15 mouse cellular contexts compared by ENCODE assay signal in the genomic region with DNA sequence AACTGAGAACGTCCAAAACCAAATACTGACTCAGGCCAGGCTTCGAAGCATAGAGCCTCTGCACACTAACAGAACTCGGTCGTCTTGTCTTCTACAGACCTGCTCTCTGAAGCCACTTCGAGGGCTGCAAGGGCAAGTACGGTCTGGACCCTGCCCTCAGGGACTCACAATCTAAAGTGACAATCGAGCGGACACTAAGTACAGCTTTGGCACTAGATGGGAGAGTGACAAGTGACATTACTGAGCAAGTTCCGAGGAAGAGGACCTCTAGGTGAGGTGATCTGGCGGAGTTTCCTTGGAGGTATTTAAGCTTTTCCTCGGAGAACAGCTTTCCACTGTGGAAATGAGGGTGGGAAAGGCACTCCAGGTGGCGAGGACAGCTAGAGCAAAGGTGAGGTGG. TPM values are rescaled to one million over a fixed set of nuclear protein-coding genes. Genes with fewer than 3 reads are reported as not detected.
DNase-seq lines count a peak whose midpoint lies in the region; ATAC-seq and TF ChIP-seq lines count a peak whose summit lies in the region.
"Had no signal": no experiment of that assay in that cellular context is flagged by ENCODE, and none has a peak within 500 bp of the region (broad histone marks: within the 10 kb centered on the region; RNA-seq: fewer than 3 reads in every experiment).

No protein-coding gene starts in this region.

- H3K27ac ChIP-seq in forebrain, embryonic 10.5 days: no peak overlapping the region
- H3K27ac ChIP-seq in forebrain, postnatal 0 days (ENCODE audit: low read depth, low read length): no peak overlapping the region
- H3K27ac ChIP-seq in midbrain, embryonic 12.5 days (replicated peaks): no peak overlapping the region
- H3K27ac ChIP-seq in midbrain, embryonic 15.5 days: no peak overlapping the region
- H3K27ac ChIP-seq in limb, embryonic 10.5 days: no peak overlapping the region
- H3K27ac ChIP-seq: limb, embryonic 13.5 days; macrophage had no signal

- H3K27me3 ChIP-seq in forebrain, embryonic 10.5 days (ENCODE audit: poor library complexity, severe bottlenecking): peaks cover 100% of the 10 kb centered on the region
- peaks cover 57% of the 10 kb centered on the region for H3K27me3 ChIP-seq in forebrain, postnatal 0 days (ENCODE audit: insufficient read depth, low read length)
- peaks cover 93% of the 10 kb centered on the region for H3K27me3 ChIP-seq in midbrain, embryonic 12.5 days
- peaks cover 72% of the 10 kb centered on the region for H3K27me3 ChIP-seq in midbrain, embryonic 15.5 days (replicated peaks)
- peaks cover 100% of the 10 kb centered on the region for H3K27me3 ChIP-seq in limb, embryonic 10.5 days (ENCODE audit: low read depth, poor library complexity, severe bottlenecking)

- H3K9me3 ChIP-seq in forebrain, embryonic 10.5 days: no peaks in the 10 kb centered on the region
- H3K9me3 ChIP-seq in forebrain, postnatal 0 days (ENCODE audit: low read length): no peaks in the 10 kb centered on the region
- no peaks in the 10 kb centered on the region for H3K9me3 ChIP-seq in midbrain, embryonic 12.5 days
- H3K9me3 ChIP-seq in midbrain, embryonic 15.5 days: no peaks in the 10 kb centered on the region
- no peaks in the 10 kb centered on the region for H3K9me3 ChIP-seq in limb, embryonic 10.5 days (replicated peaks)
- H3K9me3 ChIP-seq: limb, embryonic 13.5 days had no signal

- 1% methylated on average over 12 of the region's 12 CpGs for WGBS in forebrain, embryonic 10.5 days
- 17% methylated on average over 12 of the region's 12 CpGs for WGBS in forebrain, postnatal 0 days
- 2% methylated on average over 12 of the region's 12 CpGs for WGBS in midbrain, embryonic 12.5 days
- 5% methylated on average over 12 of the region's 12 CpGs for WGBS in midbrain, embryonic 15.5 days
- WGBS in limb, embryonic 10.5 days: 4% methylated on average over 12 of the region's 12 CpGs

- ATAC-seq in forebrain, postnatal 0 days: no peak
- no peak for ATAC-seq in midbrain, embryonic 12.5 days (ENCODE audit: low FRiP score, low read depth)
- no peak for ATAC-seq in midbrain, embryonic 15.5 days (replicated peaks)

- peak overlapping the region; percentile 53; the same call in 1 of the 2 replicates for H3K4me3 ChIP-seq in forebrain, embryonic 10.5 days
- H3K4me3 ChIP-seq in forebrain, postnatal 0 days (ENCODE audit: low read depth, low read length): no peak overlapping the region
- no peak overlapping the region for H3K4me3 ChIP-seq in midbrain, embryonic 12.5 days
- no peak overlapping the region for H3K4me3 ChIP-seq in midbrain, embryonic 15.5 days
- no peak overlapping the region for H3K4me3 ChIP-seq in limb, embryonic 10.5 days

- TF ChIP-seq CTCF in forebrain, postnatal 0 days (IDR thresholded peaks at IDR 0.05; ENCODE audit: low read depth): no peak

- intact Hi-C loops in left cerebral cortex, postnatal 4 days (cut with DNase I): no loop called here

- H3K4me2 ChIP-seq in forebrain, postnatal 0 days (ENCODE audit: low read depth): no peak overlapping the region
- H3K4me2 ChIP-seq in midbrain, embryonic 12.5 days (replicated peaks): peak overlapping the region; percentile 50
- no peak overlapping the region for H3K4me2 ChIP-seq in midbrain, embryonic 15.5 days

- H3K9ac ChIP-seq in forebrain, postnatal 0 days: no peak overlapping the region
- no peak overlapping the region for H3K9ac ChIP-seq in midbrain, embryonic 12.5 days (replicated peaks)
- no peak overlapping the region for H3K9ac ChIP-seq in midbrain, embryonic 15.5 days
- H3K9ac ChIP-seq: limb, embryonic 13.5 days had no signal

- peaks cover 74% of the 10 kb centered on the region for H3K4me1 ChIP-seq in forebrain, embryonic 10.5 days
- H3K4me1 ChIP-seq in forebrain, postnatal 0 days (ENCODE audit: insufficient read depth): peaks cover 3% of the 10 kb centered on the region; the same call in 1 of the 2 replicates
- H3K4me1 ChIP-seq in midbrain, embryonic 12.5 days: peaks cover 51% of the 10 kb centered on the region
- H3K4me1 ChIP-seq in midbrain, embryonic 15.5 days: peaks cover 21% of the 10 kb centered on the region
- peaks cover 53% of the 10 kb centered on the region for H3K4me1 ChIP-seq in limb, embryonic 10.5 days

- H3K36me3 ChIP-seq in forebrain, embryonic 10.5 days (replicated peaks): no peaks in the 10 kb centered on the region
- no peaks in the 10 kb centered on the region for H3K36me3 ChIP-seq in forebrain, postnatal 0 days (ENCODE audit: insufficient read depth)
- no peaks in the 10 kb centered on the region for H3K36me3 ChIP-seq in midbrain, embryonic 12.5 days
- H3K36me3 ChIP-seq in midbrain, embryonic 15.5 days (replicated peaks): no peaks in the 10 kb centered on the region
- H3K36me3 ChIP-seq in limb, embryonic 10.5 days: no peaks in the 10 kb centered on the region
- H3K36me3 ChIP-seq: limb, embryonic 13.5 days had no signal

- DNase-seq in forebrain, embryonic 10.5 days (ENCODE audit: extremely low spot score, low spot score): peak; percentile 36
- DNase-seq in forebrain, postnatal 0 days: no peak
- peak; percentile 51 for DNase-seq in limb, embryonic 10.5 days (ENCODE audit: low spot score)
- DNase-seq in left cerebral cortex, postnatal 4 days: no peak
- no peak for DNase-seq in spleen, adult 12 weeks (ENCODE audit: low spot score)
- no peak for DNase-seq in urinary bladder, postnatal 36 days (ENCODE audit: low spot score in 2 of 2)
- DNase-seq: adrenal gland, postnatal 36 days; heart, postnatal 36 days had no signal

RNA-seq across cellular contexts. Expression of gene Nkx2-3, which starts 0.6 kb away (rescaled TPM):
- 2.4 TPM in 2 replicates for polyA plus RNA-seq in forebrain, embryonic 10.5 days (2016; fragmentation: Nextera tagmentation; extraction: Ambion mirVana)
- total RNA-seq in forebrain, postnatal 0 days (2014; rRNA removed): 0.67 and 0.92 TPM in 2 replicates
- polyA plus RNA-seq in forebrain, postnatal 0 days (2015; fragmentation: Nextera tagmentation; extraction: Ambion mirVana): 1.1 and 1.6 TPM in 2 replicates
- 0.97 and 2.5 TPM in 2 replicates for polyA plus RNA-seq in midbrain, embryonic 12.5 days (2016; fragmentation: Nextera tagmentation; extraction: Ambion mirVana)
- 0.40 and 0.98 TPM in 2 replicates for polyA plus RNA-seq in midbrain, embryonic 15.5 days (2015; fragmentation: Nextera tagmentation; extraction: Ambion mirVana)
- polyA plus RNA-seq in limb, embryonic 10.5 days (2016; fragmentation: Nextera tagmentation; extraction: Ambion mirVana): 0.65 TPM in 1 of 2 replicates, not detected in the other
- total RNA-seq in left cerebral cortex, postnatal 4 days (2021): not detected
- total RNA-seq: adrenal gland, postnatal 36 days; heart, adult 18-20 months; heart, postnatal 36 days had no signal
- polyA plus RNA-seq: cortical plate, adult 2 months; limb, embryonic 13.5 days; macrophage; neural tube, embryonic 14.5 days had no signal

Comparison
In these comparisons a context has a peak if more than half of its experiments do, and no peak if none do; other contexts are left out.
1. DNase-seq: peak in forebrain, embryonic 10.5 days (single experiment) and limb, embryonic 10.5 days (single experiment); none in forebrain, postnatal 0 days (single experiment), left cerebral cortex, postnatal 4 days (single experiment), spleen, adult 12 weeks (single experiment) and urinary bladder, postnatal 36 days (0 of 2).